Mouse (Mus musculus) spleen, adult 2 months (tissue): ENCODE measurements around the gene Gm21294.
"Not testable (repeated sequence)": the region's sequence is repeated elsewhere in the genome, so short reads cannot be mapped to it uniquely, and the experiment has no call there.

ENCODE experiments used
- CTCF ChIP-seq: fragments of 200-500 bp; IDR thresholded peaks from 2 replicates; pipeline ENCODE4 v1.5.1; 2011; ENCODE audit warnings: mild to moderate bottlenecking, inconsistent platforms; ENCODE audit not compliant: insufficient read depth, insufficient read length, insufficient replicate concordance; ENCODE audit errors: extremely low read depth
- POLR2A ChIP-seq: fragments of 200-500 bp; IDR thresholded peaks from 2 replicates; pipeline ENCODE4 v1.6.1; 2011; ENCODE audit warnings: low read depth, low read length, inconsistent platforms

DNA sequence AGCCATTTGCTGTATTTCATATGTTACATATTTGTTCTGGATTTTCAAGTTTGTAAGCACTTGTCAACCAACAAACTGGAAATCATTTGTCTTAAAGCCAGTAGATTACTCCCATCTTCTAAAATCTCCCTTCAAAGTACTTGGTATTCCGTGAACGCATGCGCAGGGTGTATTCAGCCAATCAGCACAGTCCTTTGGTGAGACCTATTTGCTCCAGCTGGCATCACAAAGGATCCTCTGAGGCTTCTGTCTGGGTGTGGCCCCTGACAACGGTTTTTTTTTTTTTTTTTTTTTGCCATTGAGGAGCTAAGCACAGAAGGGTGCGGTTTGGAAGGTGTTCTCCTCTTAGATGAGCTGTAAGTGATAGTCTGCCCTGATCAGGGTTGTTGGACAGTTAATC is at the start of gene Gm21294:
- not testable (repeated sequence) for TF ChIP-seq POLR2A, CTCF
